Mouse (Mus musculus) bone marrow, adult 2 months (tissue): Measurements from ENCODE around the gene Paqr3.

Experiments
- CTCF ChIP-seq: fragments of 200-500 bp; IDR thresholded peaks from 2 replicates; pipeline ENCODE4 v1.5.1; 2011; ENCODE audit warnings: low read length, control low read depth; ENCODE audit not compliant: control insufficient read depth, insufficient read depth
- POLR2A ChIP-seq: fragments of 200-500 bp; IDR thresholded peaks from 2 replicates; pipeline ENCODE4 v1.6.1; 2011; ENCODE audit warnings: low read depth, mild to moderate bottlenecking, control low read depth, low read length, borderline replicate concordance; ENCODE audit not compliant: control insufficient read depth

DNA sequence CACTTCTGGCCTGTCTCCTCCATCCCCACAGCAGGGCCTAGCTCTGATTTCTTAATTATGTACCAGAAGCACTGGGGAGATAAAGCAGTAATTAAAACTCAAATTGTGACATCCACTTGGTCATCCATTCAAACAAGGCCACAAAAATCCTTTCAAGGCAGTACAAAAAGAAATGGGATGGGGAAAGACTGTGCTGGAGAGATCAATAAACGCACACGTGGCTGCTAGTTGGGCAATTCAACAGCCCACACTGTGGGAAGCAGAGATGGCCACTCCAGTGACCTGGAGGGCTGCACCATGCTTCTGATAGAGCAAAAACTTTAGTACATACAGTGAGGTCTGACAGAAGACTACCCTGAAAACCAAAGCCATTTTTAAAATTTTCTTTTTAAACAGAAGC lies 1.3 kb downstream of the Paqr3 start:
- TF ChIP-seq CTCF (no peak), POLR2A (no peak)
